In the genomic region with DNA sequence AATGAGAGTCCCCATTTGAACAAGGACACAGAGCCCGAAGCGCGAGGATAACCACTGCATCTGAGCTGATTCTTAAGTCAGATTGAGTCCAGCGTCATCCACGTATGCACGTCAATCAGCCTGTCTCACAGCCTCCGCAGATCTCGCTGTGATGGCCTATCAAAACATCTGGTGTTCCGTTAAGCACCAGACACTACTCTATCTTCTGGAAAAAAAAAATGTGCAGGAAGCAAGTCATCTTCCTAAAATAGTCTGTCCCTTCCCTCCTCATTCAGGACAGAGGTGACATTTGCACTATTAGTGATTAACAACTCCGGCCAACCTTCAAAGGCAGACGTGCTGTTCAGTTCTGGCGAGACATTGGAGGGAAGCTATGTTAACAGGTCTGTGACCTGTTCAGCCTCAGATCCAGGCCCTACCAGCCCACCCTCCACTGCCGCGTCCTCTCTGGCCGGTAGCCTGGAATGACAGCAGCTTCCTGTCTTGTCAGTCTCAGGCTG, we compare ENCODE assay signal across 9 mouse cellular contexts.
DNase-seq lines count a peak whose midpoint lies in the region; ATAC-seq and TF ChIP-seq lines count a peak whose summit lies in the region.
"Had no signal": no experiment of that assay in that cellular context is flagged by ENCODE, and none has a peak within 500 bp of the region (broad histone marks: within the 10 kb centered on the region; RNA-seq: fewer than 3 reads in every experiment).

No protein-coding gene starts in this region.

- H3K4me1 ChIP-seq in liver, embryonic 11.5 days (replicated peaks; ENCODE audit: control insufficient read depth, insufficient read depth, low read length), result peaks cover 35% of the 10 kb centered on the region
- peaks cover 20% of the 10 kb centered on the region for H3K4me1 ChIP-seq in kidney, postnatal 0 days (replicated peaks; ENCODE audit: insufficient read depth, low read length)
- H3K4me1 ChIP-seq in forebrain, postnatal 0 days (ENCODE audit: insufficient read depth), result no peaks in the 10 kb centered on the region

- no peak for ATAC-seq in liver, embryonic 11.5 days (replicated peaks; ENCODE audit: low FRiP score)
- ATAC-seq in kidney, postnatal 0 days (replicated peaks; ENCODE audit: low FRiP score, low read depth), result no peak
- ATAC-seq in forebrain, postnatal 0 days, result no peak

- no peak overlapping the region for H3ac ChIP-seq in myocyte (ENCODE audit: control insufficient read depth, insufficient read length)

- TF ChIP-seq CTCF in kidney, postnatal 0 days (IDR thresholded peaks at IDR 0.05; ENCODE audit: low read depth), result no peak
- no peak for TF ChIP-seq CTCF in forebrain, postnatal 0 days (IDR thresholded peaks at IDR 0.05; ENCODE audit: low read depth)

- no peak for DNase-seq in liver, embryonic 11.5 days (ENCODE audit: low spot score)
- no peak for DNase-seq in liver
- DNase-seq in heart, adult 8-10 months (ENCODE audit: low spot score), result peak; percentile 82
- peak; percentile 62 for DNase-seq in kidney, postnatal 0 days (ENCODE audit: low spot score)
- no peak for DNase-seq in frontal cortex, postnatal 14 days (ENCODE audit: low spot score in 2 of 2)
- no peak for DNase-seq in left cerebral cortex, postnatal 14 days (ENCODE audit: low spot score in 2 of 2)
- no peak for DNase-seq in forebrain, postnatal 0 days
- DNase-seq: cerebellum, postnatal 10 days had no signal

- no peak overlapping the region; the same call in 1 of the 2 replicates for H3K27ac ChIP-seq in liver, embryonic 11.5 days (ENCODE audit: low read depth, low read length)
- H3K27ac ChIP-seq in kidney, postnatal 0 days, result peak overlapping the region; percentile 70
- no peak overlapping the region for H3K27ac ChIP-seq in forebrain, postnatal 0 days (ENCODE audit: low read depth, low read length)

- peaks cover 4% of the 10 kb centered on the region; the same call in 1 of the 2 replicates for H3K27me3 ChIP-seq in liver, embryonic 11.5 days (replicated peaks; ENCODE audit: control insufficient read depth, insufficient read depth, low read length)
- no peaks in the 10 kb centered on the region for H3K27me3 ChIP-seq in kidney, postnatal 0 days (ENCODE audit: insufficient read depth, low read length)
- no peaks in the 10 kb centered on the region for H3K27me3 ChIP-seq in myocyte (ENCODE audit: control insufficient read depth, insufficient read depth, insufficient read length)
- H3K27me3 ChIP-seq in forebrain, postnatal 0 days (ENCODE audit: insufficient read depth, low read length), result 0 out of 2 replicates have a peak, but pooled peaks cover 3% of the 10 kb centered on the region

- H3K36me3 ChIP-seq in liver, embryonic 11.5 days (ENCODE audit: control insufficient read depth, insufficient read depth, low read length), result no peaks in the 10 kb centered on the region
- H3K36me3 ChIP-seq in kidney, postnatal 0 days (ENCODE audit: insufficient read depth, low read length), result no peaks in the 10 kb centered on the region
- H3K36me3 ChIP-seq in myocyte (ENCODE audit: control insufficient read depth, insufficient read depth), result no peaks in the 10 kb centered on the region
- no peaks in the 10 kb centered on the region for H3K36me3 ChIP-seq in forebrain, postnatal 0 days (ENCODE audit: insufficient read depth)

- no peak overlapping the region; the same call in 1 of the 2 replicates for H3K9ac ChIP-seq in liver, embryonic 11.5 days (ENCODE audit: low read depth, low read length)
- no peak overlapping the region for H3K9ac ChIP-seq in kidney, postnatal 0 days (ENCODE audit: low read depth, low read length)
- no peak overlapping the region for H3K9ac ChIP-seq in forebrain, postnatal 0 days

- no peaks in the 10 kb centered on the region for H3K79me2 ChIP-seq in myocyte (ENCODE audit: control insufficient read depth, insufficient read depth)

- intact Hi-C loops in left cerebral cortex, postnatal 14 days (cut with DNase I), result loop anchor here (5.0 kb wide), 1 partner anchor 454 kb away; no protein-coding TSS in a partner anchor

- H3K4me3 ChIP-seq in liver, embryonic 11.5 days (ENCODE audit: low read depth, low read length), result no peak overlapping the region
- H3K4me3 ChIP-seq in kidney, postnatal 0 days (replicated peaks; ENCODE audit: low read depth, low read length), result no peak overlapping the region
- no peak overlapping the region for H3K4me3 ChIP-seq in myocyte
- H3K4me3 ChIP-seq in forebrain, postnatal 0 days (ENCODE audit: low read depth, low read length), result no peak overlapping the region

- no peaks in the 10 kb centered on the region for H3K9me3 ChIP-seq in liver, embryonic 11.5 days (ENCODE audit: control insufficient read depth, low read length)
- H3K9me3 ChIP-seq in kidney, postnatal 0 days (replicated peaks; ENCODE audit: low read length), result no peaks in the 10 kb centered on the region
- H3K9me3 ChIP-seq in forebrain, postnatal 0 days (ENCODE audit: low read length), result no peaks in the 10 kb centered on the region

- 28% methylated on average over 15 of the region's 15 CpGs for WGBS in liver, embryonic 11.5 days
- WGBS in kidney, postnatal 0 days, result 49% methylated on average over 15 of the region's 15 CpGs
- WGBS in forebrain, postnatal 0 days, result 73% methylated on average over 15 of the region's 15 CpGs

- peak overlapping the region; percentile 24; the same call in 1 of the 2 replicates for H3K4me2 ChIP-seq in liver, embryonic 11.5 days
- no peak overlapping the region for H3K4me2 ChIP-seq in kidney, postnatal 0 days (ENCODE audit: low read length)
- peak overlapping the region; percentile 75 for H3K4me2 ChIP-seq in myocyte (ENCODE audit: low read depth)
- no peak overlapping the region for H3K4me2 ChIP-seq in forebrain, postnatal 0 days (ENCODE audit: low read depth)

- no peak for TF ChIP-seq POLR2A in myocyte (IDR thresholded peaks at IDR 0.05; ENCODE audit: insufficient read length, low read depth)

TF ChIP-seq in myocyte, 11 proteins besides CTCF, POLR2A, EP300 and RAD21:
- TF ChIP-seq MYOD1 (IDR thresholded peaks at IDR 0.05; ENCODE audit: control insufficient read depth in 1 of 3, insufficient read length in 2 of 3, low read depth in 2 of 3) (no peak), REST (IDR thresholded peaks at IDR 0.05; ENCODE audit: insufficient read depth, insufficient read length) (no peak), TCF3 (IDR thresholded peaks at IDR 0.05; ENCODE audit: insufficient read length, low read depth) (no peak), E2F4 (IDR thresholded peaks at IDR 0.05; ENCODE audit: insufficient read depth) (no peak), TCF12 (IDR thresholded peaks at IDR 0.05; ENCODE audit: insufficient read depth, poor library complexity, severe bottlenecking) (no peak), CEBPB (IDR thresholded peaks at IDR 0.05; ENCODE audit: insufficient read depth, poor library complexity, severe bottlenecking) (no peak), MAX (IDR thresholded peaks at IDR 0.05; ENCODE audit: low read depth) (no peak), SRF (IDR thresholded peaks at IDR 0.05; ENCODE audit: control insufficient read depth, insufficient read length, low read depth) (no peak), POLR2AphosphoS2 (IDR thresholded peaks at IDR 0.05; ENCODE audit: insufficient read length, low read depth) (no peak), MYOG (IDR thresholded peaks at IDR 0.05; ENCODE audit: control insufficient read depth in 1 of 3, insufficient read depth in 1 of 3, insufficient read length in 2 of 3, low read depth in 2 of 3) (no peak), USF1 (IDR thresholded peaks at IDR 0.05; ENCODE audit: low read depth) (no peak)

Comparison
In these comparisons a context has a peak if more than half of its experiments do, and no peak if none do; other contexts are left out.
1. DNase-seq: peak in heart, adult 8-10 months (single experiment) and kidney, postnatal 0 days (single experiment); none in liver, embryonic 11.5 days (single experiment), liver (single experiment), frontal cortex, postnatal 14 days (0 of 2), left cerebral cortex, postnatal 14 days (0 of 2) and forebrain, postnatal 0 days (single experiment).
2. H3K4me2 ChIP-seq: peak in liver, embryonic 11.5 days (single experiment) and myocyte (single experiment); none in kidney, postnatal 0 days (single experiment) and forebrain, postnatal 0 days (single experiment).